Mouse (Mus musculus): ENCODE measurements around the gene Cfl1.
"Not testable (repeated sequence)": the region's sequence is repeated elsewhere in the genome, so short reads cannot be mapped to it uniquely, and the experiment has no call there.

The Cfl1 gene

GRCm38 (mm10) chr19:5490898-5491708, 848 bp downstream of the Cfl1 start:
- peak; percentile 81 for DNase-seq

GRCm38 (mm10) chr19:5492641-5493040, 2.4 kb downstream of the Cfl1 start:
- no peak for DNase-seq

GRCm38 (mm10) chr19:5493301-5493721, 3.1 kb downstream of the Cfl1 start:
- DNase-seq: not testable (repeated sequence)

GRCm38 (mm10) chr19:5494314-5494713, 4.1 kb downstream of the Cfl1 start:
- no peak for DNase-seq

- DNase-seq: no peak
Observed at GRCm38 (mm10) chr19:5495353-5496051, 5.2 kb downstream of the Cfl1 start.

GRCm38 (mm10) chr19:5496052-5496370, 5.8 kb downstream of the Cfl1 start:
- no peak for DNase-seq

- no peak for DNase-seq
Observed at GRCm38 (mm10) chr19:5500330-5500875, 10.1 kb downstream of the Cfl1 start.

- no peak for DNase-seq
Observed at GRCm38 (mm10) chr19:5503687-5504086, 13.4 kb downstream of the Cfl1 start, which contains the start of gene 1700020D05Rik. 1700020D05Rik (minus strand) TSS chr19:5503787.

- peak; percentile 97 to 99 for DNase-seq
Observed at GRCm38 (mm10) chr19:5510031-5511026, 20.1 kb downstream of the Cfl1 start, which contains the start of gene Snx32. Snx32 (minus strand) TSS chr19:5510538.

GRCm38 (mm10) chr19:5511074-5511632, 20.9 kb downstream of the Cfl1 start:
- DNase-seq: no peak

- DNase-seq: no peak
Observed at GRCm38 (mm10) chr19:5512091-5513004, 22.1 kb downstream of the Cfl1 start.

GRCm38 (mm10) chr19:5513005-5513349, 22.7 kb downstream of the Cfl1 start:
- DNase-seq: no peak

GRCm38 (mm10) chr19:5515840-5516777, 25.9 kb downstream of the Cfl1 start:
- DNase-seq: no peak

GRCm38 (mm10) chr19:5516906-5517505, 26.8 kb downstream of the Cfl1 start:
- no peak for DNase-seq

GRCm38 (mm10) chr19:5518721-5519120, 28.5 kb downstream of the Cfl1 start:
- DNase-seq: no peak

GRCm38 (mm10) chr19:5525204-5525603, 34.9 kb downstream of the Cfl1 start:
- no peak for DNase-seq

- peak; percentile 96 to 98 for DNase-seq
Observed at GRCm38 (mm10) chr19:5529325-5530137, 39.3 kb downstream of the Cfl1 start.

- no peak for DNase-seq
Observed at GRCm38 (mm10) chr19:5530138-5530524, 39.9 kb downstream of the Cfl1 start.

GRCm38 (mm10) chr19:5532520-5532919, 42.3 kb downstream of the Cfl1 start:
- no peak for DNase-seq

Measured in cerebellum, adult 18-20 months (tissue).